Mouse (Mus musculus): Measurements from ENCODE around the gene Bad. TPM values are rescaled to one million over a fixed set of nuclear protein-coding genes. Genes with fewer than 3 reads are reported as not detected.

The Bad gene
- total RNA-seq, 2 experiments from 2014 or later, result 13.4 to 43.1 TPM

GRCm38 (mm10) chr19:6933436-6934194, 8.0 kb upstream of the Bad start:
- ATAC-seq (replicated peaks; ENCODE audit: poor library complexity), result peak; percentile 76

GRCm38 (mm10) chr19:6934195-6934977, 7.3 kb upstream of the Bad start, which contains the start of gene Kcnk4:
TSS of gene Kcnk4 (minus strand) at chr19:6934515.
- ATAC-seq (replicated peaks; ENCODE audit: poor library complexity), result no peak

GRCm38 (mm10) chr19:6936299-6936698, 5.4 kb upstream of the Bad start:
- ATAC-seq (replicated peaks; ENCODE audit: poor library complexity), result peak; percentile 53; the same call in 1 of the 2 replicates

DNA sequence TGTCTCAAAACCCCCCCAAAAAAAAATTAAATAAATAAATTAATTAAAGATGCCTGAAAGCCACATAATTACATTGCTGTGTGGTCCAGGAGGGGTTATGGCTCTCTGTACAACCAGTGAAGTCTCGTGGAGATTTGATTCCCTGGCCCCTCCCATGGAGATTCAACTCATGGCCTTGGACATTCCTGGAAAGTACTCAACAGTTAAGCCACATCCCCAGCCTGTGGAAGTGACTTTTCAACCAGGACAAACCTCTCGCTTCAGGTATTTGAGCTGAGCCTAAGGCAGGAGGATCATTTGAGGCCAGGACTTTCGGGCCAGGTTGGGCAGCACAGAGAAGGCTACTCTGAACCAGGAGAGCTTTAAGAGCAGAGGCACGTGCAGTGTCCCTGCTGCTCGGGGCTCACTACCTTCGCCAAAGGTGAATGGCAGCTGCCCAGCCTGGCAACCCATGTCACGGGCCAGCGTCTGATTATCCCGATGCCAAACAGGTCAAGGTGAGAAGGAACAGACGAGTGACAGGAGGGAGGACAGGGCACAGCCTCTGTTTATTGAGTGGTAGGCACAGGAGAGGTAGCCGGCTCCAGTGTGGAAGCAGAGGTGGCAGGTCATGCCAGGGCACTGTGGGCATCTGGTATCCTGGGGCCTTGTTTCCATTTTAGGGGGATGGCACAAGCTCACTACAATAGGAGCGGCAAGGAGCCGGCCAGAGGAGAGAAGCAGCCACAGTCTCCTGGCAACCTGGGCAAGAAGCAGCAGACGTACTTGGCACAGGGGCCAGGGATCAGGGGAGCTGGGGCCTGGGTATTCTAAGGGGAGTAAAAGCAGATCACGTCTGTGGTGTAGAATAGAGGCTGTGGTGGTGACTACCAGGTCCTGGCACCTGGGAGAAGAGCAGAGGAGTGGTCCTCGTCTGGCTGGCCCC, 3.9 kb upstream of the Bad start:
- no peak for ATAC-seq (replicated peaks; ENCODE audit: poor library complexity)

DNA sequence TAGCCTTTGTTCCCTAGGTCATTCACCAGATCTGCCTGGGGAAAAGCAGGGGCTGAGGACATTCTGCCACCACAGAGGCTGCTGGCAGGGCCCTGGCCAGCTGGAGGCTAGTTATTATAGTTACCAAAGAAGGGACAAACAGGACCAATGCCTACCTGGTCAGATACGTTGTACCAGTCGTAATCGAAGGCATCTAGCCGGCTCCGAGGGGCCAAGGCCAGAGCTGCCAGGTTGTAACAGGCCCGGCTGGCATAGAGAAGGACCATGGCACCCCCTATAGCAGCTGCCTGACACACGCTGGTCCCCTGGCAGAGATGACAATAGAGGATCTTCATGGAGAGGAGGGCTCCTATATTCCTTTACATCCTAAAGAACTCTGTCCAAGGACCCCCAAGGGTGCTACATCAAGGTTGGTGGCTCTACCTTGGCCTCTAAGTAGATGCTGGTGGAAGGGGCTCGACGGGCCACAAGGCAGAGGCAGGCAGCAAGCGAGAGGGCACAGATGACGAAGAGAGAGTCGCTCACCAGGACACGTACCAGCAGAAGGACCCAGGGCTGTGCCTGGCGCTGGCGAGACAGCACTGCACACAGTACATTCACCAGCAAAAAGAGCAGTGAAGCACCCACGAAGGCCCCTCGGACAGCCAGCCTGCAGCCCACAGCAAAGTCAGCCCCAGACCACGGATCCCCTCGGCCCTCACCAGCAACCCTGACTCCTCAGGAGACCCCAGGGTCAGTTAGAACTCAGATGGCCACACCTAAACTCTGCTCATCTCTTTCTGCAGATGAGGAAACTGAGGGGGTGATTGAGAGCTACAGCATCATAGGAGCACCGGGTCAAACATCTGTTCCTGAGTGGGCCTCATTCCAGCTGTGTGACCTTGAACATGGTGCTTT, 2.3 kb upstream of the Bad start:
- ATAC-seq (replicated peaks; ENCODE audit: poor library complexity), result no peak

- no peak for ATAC-seq (replicated peaks; ENCODE audit: poor library complexity)
These were observed 987 bp upstream of the Bad start for GRCm38 (mm10) chr19:6940396-6941351.

DNA sequence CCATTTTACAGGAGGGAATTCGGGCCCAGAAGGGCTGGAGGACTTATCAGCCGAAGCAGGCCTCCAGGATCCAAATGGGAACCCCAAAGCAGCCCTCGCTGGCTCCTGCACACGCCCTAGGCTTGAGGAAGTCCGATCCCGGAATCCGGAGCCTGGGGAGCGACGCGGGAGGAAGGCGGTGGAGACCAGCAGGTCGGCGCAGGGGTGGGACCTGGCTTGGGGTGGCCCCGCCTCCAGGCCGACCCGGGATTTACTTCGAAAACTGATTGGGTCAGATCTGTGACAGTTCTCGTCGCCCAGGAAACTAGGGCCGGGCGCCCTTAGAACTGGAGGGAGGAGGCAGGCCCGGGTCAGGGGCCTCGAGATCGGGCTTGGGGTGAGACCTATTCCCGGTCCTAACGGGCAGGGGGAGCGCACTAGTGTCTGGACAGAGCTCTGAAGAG, 609 bp downstream of the Bad start, which contains the start of gene Gpr137:
Gene Gpr137, minus strand, starts transcription at position 232 of the 443 bp plus-strand sequence.
- ATAC-seq (replicated peaks; ENCODE audit: poor library complexity), result peak; percentile 77

DNA sequence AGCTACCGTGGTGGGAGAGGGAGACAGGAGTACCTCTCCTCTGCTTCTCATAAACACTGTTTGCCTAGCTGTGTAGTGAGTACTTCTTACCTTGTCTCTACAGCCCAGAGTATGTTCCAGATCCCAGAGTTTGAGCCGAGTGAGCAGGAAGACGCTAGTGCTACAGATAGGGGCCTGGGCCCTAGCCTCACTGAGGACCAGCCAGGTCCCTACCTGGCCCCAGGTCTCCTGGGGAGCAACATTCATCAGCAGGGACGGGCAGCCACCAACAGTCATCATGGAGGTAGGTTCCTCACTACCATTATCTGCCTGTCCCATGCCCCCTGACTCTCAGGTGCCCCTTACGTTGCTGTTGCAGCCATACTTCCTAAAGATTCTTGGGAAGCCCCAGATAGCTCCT, 1.1 kb downstream of the Bad start:
- no peak for ATAC-seq (replicated peaks; ENCODE audit: poor library complexity)

- no peak for ATAC-seq (replicated peaks; ENCODE audit: poor library complexity)
These were observed 2.0 kb downstream of the Bad start for GRCm38 (mm10) chr19:6943709-6944108.

DNA sequence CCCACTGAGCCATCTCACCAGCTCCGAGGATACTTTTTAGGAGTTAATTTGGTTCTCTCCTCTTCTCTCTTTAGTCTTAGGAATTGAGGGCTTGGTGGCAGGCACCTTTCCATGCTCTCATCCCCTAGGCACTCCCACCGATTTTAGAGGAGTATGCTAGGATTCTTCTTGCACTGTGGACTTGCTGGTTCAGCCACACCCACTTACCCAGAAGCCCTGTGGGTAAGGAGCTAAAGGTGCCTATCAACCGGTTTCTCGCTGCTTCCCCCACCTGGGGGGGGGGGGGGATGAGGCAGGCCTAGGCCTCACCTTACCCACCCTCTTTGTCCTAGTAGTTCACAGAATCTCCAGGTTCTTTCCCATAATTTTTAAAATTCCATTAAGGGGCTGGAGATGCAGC, 6.1 kb downstream of the Bad start:
- no peak for ATAC-seq (replicated peaks; ENCODE audit: poor library complexity)

DNA sequence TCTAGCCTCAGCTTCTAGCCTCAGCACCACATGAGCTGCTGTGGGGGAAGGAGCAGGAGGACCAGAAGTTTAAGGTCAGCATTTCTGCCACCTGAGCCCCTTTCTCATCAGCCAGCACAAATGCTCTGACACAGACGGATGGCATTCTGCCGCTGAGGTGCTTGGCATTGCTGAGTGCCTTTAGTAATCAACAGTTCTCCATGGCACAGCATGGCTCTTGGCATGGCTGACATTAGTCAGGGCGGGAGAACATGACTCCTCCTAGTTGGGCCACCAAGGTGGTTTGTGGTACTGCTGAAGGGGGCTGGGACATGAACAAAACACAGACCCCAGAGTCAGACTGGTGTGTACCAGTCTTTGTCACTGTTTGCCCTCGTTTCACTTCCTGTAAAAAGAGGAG, 6.5 kb downstream of the Bad start:
- no peak for ATAC-seq (replicated peaks; ENCODE audit: poor library complexity)

GRCm38 (mm10) chr19:6949532-6949931, 7.9 kb downstream of the Bad start:
- no peak for ATAC-seq (replicated peaks; ENCODE audit: poor library complexity)

GRCm38 (mm10) chr19:6949951-6950350, 8.3 kb downstream of the Bad start:
- ATAC-seq (replicated peaks; ENCODE audit: poor library complexity), result no peak

- 0 out of 2 replicates have a peak, but pooled peaks have one; percentile 12 for ATAC-seq (replicated peaks; ENCODE audit: poor library complexity)
These were observed 9.0 kb downstream of the Bad start for GRCm38 (mm10) chr19:6950613-6951153.

DNA sequence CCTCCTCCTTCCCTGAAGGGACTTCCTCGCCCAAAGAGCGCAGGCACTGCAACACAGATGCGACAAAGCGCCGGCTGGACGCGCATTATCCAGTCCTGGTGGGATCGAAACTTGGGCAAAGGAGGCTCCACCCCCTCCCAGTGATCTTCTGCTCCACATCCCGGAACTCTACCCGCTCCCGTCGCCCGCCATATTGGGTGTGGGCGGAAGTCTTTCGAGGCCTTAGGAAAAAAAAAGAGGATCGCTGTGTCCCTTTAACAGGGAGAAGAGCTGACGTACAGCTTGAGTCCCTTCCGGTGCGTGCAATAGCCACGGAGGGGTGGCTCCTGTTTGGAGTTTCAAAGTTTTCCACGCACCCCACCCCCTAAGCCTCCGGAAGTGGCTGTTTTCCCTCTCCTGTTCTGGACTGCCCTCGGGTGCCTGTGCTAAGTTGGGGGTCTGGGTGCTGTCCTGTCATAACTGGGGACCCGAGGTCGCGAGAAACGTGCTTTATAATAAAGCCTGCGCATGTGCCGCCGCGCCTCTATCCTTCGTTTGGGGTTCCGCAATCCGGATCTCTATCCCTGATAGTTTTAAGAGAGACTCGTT, 9.8 kb downstream of the Bad start:
- peak; percentile 75 for ATAC-seq (replicated peaks; ENCODE audit: poor library complexity)

DNA sequence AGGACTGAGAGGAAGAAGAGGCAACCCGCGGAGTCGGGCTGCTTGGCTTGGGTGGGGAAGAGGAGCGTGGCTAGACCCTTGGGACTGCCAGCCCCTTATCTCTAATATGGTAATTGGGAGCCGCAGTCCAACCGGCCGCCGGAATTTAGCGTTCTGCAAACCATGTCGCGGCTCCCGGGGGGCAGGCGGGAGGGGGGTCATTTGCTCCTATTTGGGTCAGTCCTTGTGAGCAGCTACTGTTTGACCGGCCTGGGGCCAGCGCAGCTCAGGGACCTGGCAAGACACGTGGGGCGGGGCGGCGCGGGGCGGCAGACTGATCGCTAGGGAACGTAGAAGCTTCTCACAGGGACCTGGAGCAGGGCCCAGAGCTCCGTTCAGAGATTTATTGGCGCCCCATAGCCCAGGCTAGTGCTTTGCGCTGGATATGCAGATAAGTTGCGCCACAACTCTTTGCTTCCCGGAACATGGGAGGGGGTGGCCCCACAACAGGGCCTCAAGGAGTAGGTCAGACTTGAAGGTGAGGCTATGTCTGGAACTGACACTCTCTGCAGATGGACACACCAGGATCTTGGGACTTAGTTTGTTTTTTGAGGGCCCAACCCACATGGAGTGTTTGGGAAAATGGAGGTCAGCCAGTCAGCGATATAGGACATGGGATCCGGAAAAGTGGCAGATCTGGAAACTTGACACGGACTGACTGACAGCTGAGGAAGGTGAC, 10.5 kb downstream of the Bad start:
- peak; percentile 40 for ATAC-seq (replicated peaks; ENCODE audit: poor library complexity)

DNA sequence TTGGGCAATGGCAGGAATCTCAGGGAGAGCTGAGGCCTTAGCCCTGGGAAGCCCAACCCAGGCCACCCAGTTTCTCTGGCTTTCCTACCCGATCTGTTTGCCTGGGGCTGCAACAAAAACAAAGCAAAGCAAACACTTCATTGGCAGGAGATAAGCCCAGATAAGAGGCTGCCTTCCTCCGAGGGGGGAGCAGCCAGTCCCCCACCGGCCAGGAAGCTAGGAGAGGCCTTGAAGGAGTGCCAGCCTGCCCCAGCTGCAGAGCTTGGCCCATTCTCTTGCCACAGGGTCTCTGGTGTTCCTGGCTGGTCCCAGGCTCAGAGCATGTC, 11.0 kb downstream of the Bad start:
- no peak for ATAC-seq (replicated peaks; ENCODE audit: poor library complexity)

- ATAC-seq (replicated peaks; ENCODE audit: poor library complexity), result no peak
These were observed 12.4 kb downstream of the Bad start for GRCm38 (mm10) chr19:6954046-6954445.

All from megakaryocyte progenitor cell, adult 5-6 weeks (primary cell).